Mouse (Mus musculus): ENCODE data around the gene Smyd3. TPM values are rescaled to one million over a fixed set of nuclear protein-coding genes. Genes with fewer than 3 reads are reported as not detected.

Gene Smyd3
- polyA plus RNA-seq, 1 experiment from 2014 or later = 11.3 TPM

GRCm38 (mm10) chr1:179086208-179086607 is 431.6 kb downstream of the Smyd3 start:
- WGBS = 92% methylated on average over 7 of the region's 7 CpGs
- no peak overlapping the region for H3K4me3 ChIP-seq (ENCODE audit: low read depth, low read length)
- no peak for TF ChIP-seq CTCF (IDR thresholded peaks at IDR 0.05; ENCODE audit: low read depth)
- H3K9ac ChIP-seq (ENCODE audit: low read depth, low read length) = no peak overlapping the region
- H3K27me3 ChIP-seq (replicated peaks; ENCODE audit: control insufficient read depth, insufficient read depth, low read length) = no peaks in the 10 kb centered on the region
- H3K27ac ChIP-seq (ENCODE audit: low read depth, low read length) = no peak overlapping the region
- no peak overlapping the region for H3K4me2 ChIP-seq (replicated peaks; ENCODE audit: low read depth)
- H3K9me3 ChIP-seq (ENCODE audit: control insufficient read depth) = no peaks in the 10 kb centered on the region
- H3K4me1 ChIP-seq (replicated peaks; ENCODE audit: control insufficient read depth, insufficient read depth, low read length) = no peaks in the 10 kb centered on the region
- ATAC-seq = no peak
- no peaks in the 10 kb centered on the region for H3K36me3 ChIP-seq (ENCODE audit: control insufficient read depth, insufficient read depth)

- Histone ChIP-seq H3K4me3 (ENCODE audit: low read depth, low read length) (no peak overlapping the region), H3K27me3 (replicated peaks; ENCODE audit: control insufficient read depth, insufficient read depth, low read length) (no peaks in the 10 kb centered on the region), H3K9me3 (ENCODE audit: control insufficient read depth) (no peaks in the 10 kb centered on the region), H3K4me1 (replicated peaks; ENCODE audit: control insufficient read depth, insufficient read depth, low read length) (no peaks in the 10 kb centered on the region), H3K9ac (ENCODE audit: low read depth, low read length) (no peak overlapping the region), H3K27ac (ENCODE audit: low read depth, low read length) (no peak overlapping the region), H3K36me3 (ENCODE audit: control insufficient read depth, insufficient read depth) (no peaks in the 10 kb centered on the region), H3K4me2 (replicated peaks; ENCODE audit: low read depth) (no peak overlapping the region)
- no peak for TF ChIP-seq CTCF (IDR thresholded peaks at IDR 0.05; ENCODE audit: low read depth)
- no peak for ATAC-seq
- 53% methylated on average over 5 of the region's 5 CpGs for WGBS
Observed at GRCm38 (mm10) chr1:179083098-179083497, 434.7 kb downstream of the Smyd3 start.

- Histone ChIP-seq H3K27me3 (replicated peaks; ENCODE audit: control insufficient read depth, insufficient read depth, low read length) (no peaks in the 10 kb centered on the region), H3K27ac (ENCODE audit: low read depth, low read length) (no peak overlapping the region), H3K36me3 (ENCODE audit: control insufficient read depth, insufficient read depth) (no peaks in the 10 kb centered on the region), H3K9me3 (ENCODE audit: control insufficient read depth) (no peaks in the 10 kb centered on the region), H3K9ac (ENCODE audit: low read depth, low read length) (no peak overlapping the region), H3K4me2 (replicated peaks; ENCODE audit: low read depth) (no peak overlapping the region), H3K4me3 (ENCODE audit: low read depth, low read length) (no peak overlapping the region), H3K4me1 (replicated peaks; ENCODE audit: control insufficient read depth, insufficient read depth, low read length) (no peaks in the 10 kb centered on the region)
- no peak for ATAC-seq
- 86% methylated on average over 7 of the region's 7 CpGs for WGBS
- no peak for TF ChIP-seq CTCF (IDR thresholded peaks at IDR 0.05; ENCODE audit: low read depth)
Observed at GRCm38 (mm10) chr1:179073846-179074245, 444.0 kb downstream of the Smyd3 start.

- H3K27ac ChIP-seq (ENCODE audit: low read depth, low read length) = no peak overlapping the region
- no peaks in the 10 kb centered on the region for H3K27me3 ChIP-seq (replicated peaks; ENCODE audit: control insufficient read depth, insufficient read depth, low read length)
- no peaks in the 10 kb centered on the region for H3K36me3 ChIP-seq (ENCODE audit: control insufficient read depth, insufficient read depth)
- no peaks in the 10 kb centered on the region for H3K9me3 ChIP-seq (ENCODE audit: control insufficient read depth)
- no peak for ATAC-seq
- H3K9ac ChIP-seq (ENCODE audit: low read depth, low read length) = no peak overlapping the region
- no peak for TF ChIP-seq CTCF (IDR thresholded peaks at IDR 0.05; ENCODE audit: low read depth)
- no peak overlapping the region for H3K4me2 ChIP-seq (replicated peaks; ENCODE audit: low read depth)
- no peak overlapping the region for H3K4me3 ChIP-seq (ENCODE audit: low read depth, low read length)
- WGBS = 80% methylated on average over 11 of the region's 11 CpGs
- H3K4me1 ChIP-seq (replicated peaks; ENCODE audit: control insufficient read depth, insufficient read depth, low read length) = no peaks in the 10 kb centered on the region
Observed at GRCm38 (mm10) chr1:179072935-179073654, 444.7 kb downstream of the Smyd3 start.

GRCm38 (mm10) chr1:179072406-179072805 is 445.4 kb downstream of the Smyd3 start:
- Histone ChIP-seq H3K9me3 (ENCODE audit: control insufficient read depth) (no peaks in the 10 kb centered on the region), H3K27me3 (replicated peaks; ENCODE audit: control insufficient read depth, insufficient read depth, low read length) (no peaks in the 10 kb centered on the region), H3K27ac (ENCODE audit: low read depth, low read length) (no peak overlapping the region), H3K4me2 (replicated peaks; ENCODE audit: low read depth) (no peak overlapping the region), H3K36me3 (ENCODE audit: control insufficient read depth, insufficient read depth) (no peaks in the 10 kb centered on the region), H3K4me3 (ENCODE audit: low read depth, low read length) (no peak overlapping the region), H3K9ac (ENCODE audit: low read depth, low read length) (no peak overlapping the region), H3K4me1 (replicated peaks; ENCODE audit: control insufficient read depth, insufficient read depth, low read length) (no peaks in the 10 kb centered on the region)
- TF ChIP-seq CTCF (IDR thresholded peaks at IDR 0.05; ENCODE audit: low read depth) = no peak
- WGBS = 48% methylated on average over 1 of the region's 1 CpGs
- ATAC-seq = no peak

GRCm38 (mm10) chr1:179068990-179069389 is 448.9 kb downstream of the Smyd3 start:
- TF ChIP-seq CTCF (IDR thresholded peaks at IDR 0.05; ENCODE audit: low read depth) = no peak
- H3K27me3 ChIP-seq (replicated peaks; ENCODE audit: control insufficient read depth, insufficient read depth, low read length) = no peaks in the 10 kb centered on the region
- no peak for ATAC-seq
- 95% methylated on average over 1 of the region's 1 CpGs for WGBS
- no peak overlapping the region for H3K4me3 ChIP-seq (ENCODE audit: low read depth, low read length)
- H3K4me1 ChIP-seq (replicated peaks; ENCODE audit: control insufficient read depth, insufficient read depth, low read length) = no peaks in the 10 kb centered on the region
- H3K4me2 ChIP-seq (replicated peaks; ENCODE audit: low read depth) = no peak overlapping the region
- H3K9ac ChIP-seq (ENCODE audit: low read depth, low read length) = no peak overlapping the region
- no peaks in the 10 kb centered on the region for H3K36me3 ChIP-seq (ENCODE audit: control insufficient read depth, insufficient read depth)
- no peaks in the 10 kb centered on the region for H3K9me3 ChIP-seq (ENCODE audit: control insufficient read depth)
- H3K27ac ChIP-seq (ENCODE audit: low read depth, low read length) = no peak overlapping the region

- Histone ChIP-seq H3K4me1 (replicated peaks; ENCODE audit: control insufficient read depth, insufficient read depth, low read length) (no peaks in the 10 kb centered on the region), H3K27me3 (replicated peaks; ENCODE audit: control insufficient read depth, insufficient read depth, low read length) (no peaks in the 10 kb centered on the region), H3K9me3 (ENCODE audit: control insufficient read depth) (no peaks in the 10 kb centered on the region), H3K4me3 (ENCODE audit: low read depth, low read length) (no peak overlapping the region), H3K36me3 (ENCODE audit: control insufficient read depth, insufficient read depth) (no peaks in the 10 kb centered on the region), H3K9ac (ENCODE audit: low read depth, low read length) (no peak overlapping the region), H3K4me2 (replicated peaks; ENCODE audit: low read depth) (no peak overlapping the region), H3K27ac (ENCODE audit: low read depth, low read length) (no peak overlapping the region)
- no peak for ATAC-seq
- TF ChIP-seq CTCF (IDR thresholded peaks at IDR 0.05; ENCODE audit: low read depth) = no peak
- 80% methylated on average over 2 of the region's 2 CpGs for WGBS
Observed at GRCm38 (mm10) chr1:179065294-179065601, 452.6 kb downstream of the Smyd3 start.

Measured in intestine, postnatal 0 days (tissue).